Mouse (Mus musculus) MEL-GATA-1-ER (cell line): ENCODE results near the gene Obscn.
"Not testable (repeated sequence)": the region's sequence is repeated elsewhere in the genome, so short reads cannot be mapped to it uniquely, and the experiment has no call there.

Source experiments
- DNase-seq: peaks from one replicate; pipeline ENCODE4 v3.0.0-alpha.2; 2012; ENCODE audit warnings: low read depth; ENCODE audit errors: extremely low read depth

Gene Obscn

GRCm38 (mm10) chr11:58961364-58962177, 174.6 kb downstream of the Obscn start:
- DNase-seq = no peak

GRCm38 (mm10) chr11:58959921-58960465, 176.2 kb downstream of the Obscn start:
- DNase-seq = no peak

GRCm38 (mm10) chr11:58959186-58959825, 176.9 kb downstream of the Obscn start:
- no peak for DNase-seq

GRCm38 (mm10) chr11:58958536-58958935, 177.7 kb downstream of the Obscn start:
- DNase-seq = no peak

GRCm38 (mm10) chr11:58957226-58957914, 178.8 kb downstream of the Obscn start:
- DNase-seq = no peak

- DNase-seq = no peak
Measured at GRCm38 (mm10) chr11:58955868-58956257, 180.3 kb downstream of the Obscn start.

GRCm38 (mm10) chr11:58955143-58955867, 180.9 kb downstream of the Obscn start:
- no peak for DNase-seq

GRCm38 (mm10) chr11:58954420-58955142, 181.6 kb downstream of the Obscn start, which contains the start of the genes Hist3h2a and Trim17:
Hist3h2a (plus strand) TSS chr11:58954685.
Trim17 (plus strand) TSS chr11:58954685.
- peak; percentile 99 for DNase-seq

- not testable (repeated sequence) for DNase-seq
Measured at GRCm38 (mm10) chr11:58954170-58954419, 182.1 kb downstream of the Obscn start.

GRCm38 (mm10) chr11:58953351-58954169, 182.6 kb downstream of the Obscn start:
- DNase-seq = no peak

GRCm38 (mm10) chr11:58951210-58951609, 185.0 kb downstream of the Obscn start:
- no peak for DNase-seq

GRCm38 (mm10) chr11:58949480-58950431, 186.4 kb downstream of the Obscn start:
- no peak for DNase-seq

- DNase-seq = peak; percentile 96
Measured at GRCm38 (mm10) chr11:58948542-58949479, 187.4 kb downstream of the Obscn start, which contains the start of gene Hist3h2ba. Hist3h2ba (plus strand) TSS chr11:58948920.

GRCm38 (mm10) chr11:58947798-58948528, 188.2 kb downstream of the Obscn start:
- no peak for DNase-seq

GRCm38 (mm10) chr11:58947306-58947705, 188.9 kb downstream of the Obscn start:
- no peak for DNase-seq
